Mouse (Mus musculus): ENCODE data around the gene Arhgap22. TPM values are rescaled to one million over a fixed set of nuclear protein-coding genes. Genes with fewer than 3 reads are reported as not detected.

Gene Arhgap22
- polyA plus RNA-seq, 1 experiment = 8.4 TPM

GRCm38 (mm10) chr14:33313624-33314023 is 99.8 kb downstream of the Arhgap22 start:
- H3K4me1 ChIP-seq (ENCODE audit: control insufficient read depth, insufficient read depth, low read length) = no peaks in the 10 kb centered on the region
- DNase-seq = peak; percentile 63 to 65
- TF ChIP-seq POLR2A (IDR thresholded peaks at IDR 0.05; ENCODE audit: borderline replicate concordance, insufficient read depth, low read length) (no peak), CTCF (IDR thresholded peaks at IDR 0.05; ENCODE audit: borderline replicate concordance, insufficient read depth, low read depth, low read length) (peak; percentile 95)
- H3K27ac ChIP-seq (ENCODE audit: insufficient read depth, low read length) = no peak overlapping the region
- H3K4me3 ChIP-seq (replicated peaks; ENCODE audit: insufficient read depth, low read depth, low read length) = no peak overlapping the region
- 3% methylated on average over 4 of the region's 4 CpGs for WGBS
- no peaks in the 10 kb centered on the region for H3K27me3 ChIP-seq (ENCODE audit: control insufficient read depth, insufficient read depth, low read length)

- H3K4me3 ChIP-seq (replicated peaks; ENCODE audit: insufficient read depth, low read depth, low read length) = no peak overlapping the region
- no peaks in the 10 kb centered on the region for H3K4me1 ChIP-seq (ENCODE audit: control insufficient read depth, insufficient read depth, low read length)
- no peak for DNase-seq
- 57% methylated on average over 7 of the region's 7 CpGs for WGBS
- no peak overlapping the region for H3K27ac ChIP-seq (ENCODE audit: insufficient read depth, low read length)
- TF ChIP-seq CTCF (IDR thresholded peaks at IDR 0.05; ENCODE audit: borderline replicate concordance, insufficient read depth, low read depth, low read length) = no peak
- TF ChIP-seq POLR2A (IDR thresholded peaks at IDR 0.05; ENCODE audit: borderline replicate concordance, insufficient read depth, low read length) = no peak
- no peaks in the 10 kb centered on the region for H3K27me3 ChIP-seq (ENCODE audit: control insufficient read depth, insufficient read depth, low read length)
These were observed 100.3 kb downstream of the Arhgap22 start for GRCm38 (mm10) chr14:33314160-33314559.

- TF ChIP-seq CTCF (IDR thresholded peaks at IDR 0.05; ENCODE audit: borderline replicate concordance, insufficient read depth, low read depth, low read length) = no peak
- TF ChIP-seq POLR2A (IDR thresholded peaks at IDR 0.05; ENCODE audit: borderline replicate concordance, insufficient read depth, low read length) = no peak
- H3K4me1 ChIP-seq (ENCODE audit: control insufficient read depth, insufficient read depth, low read length) = no peaks in the 10 kb centered on the region
- H3K4me3 ChIP-seq (replicated peaks; ENCODE audit: insufficient read depth, low read depth, low read length) = no peak overlapping the region
- 19% methylated on average over 5 of the region's 5 CpGs for WGBS
- no peaks in the 10 kb centered on the region; the same call in 1 of the 2 replicates for H3K27me3 ChIP-seq (ENCODE audit: control insufficient read depth, insufficient read depth, low read length)
- no peak overlapping the region for H3K27ac ChIP-seq (ENCODE audit: insufficient read depth, low read length)
- DNase-seq = no peak
These were observed 101.3 kb downstream of the Arhgap22 start for GRCm38 (mm10) chr14:33315111-33315510.

GRCm38 (mm10) chr14:33315771-33316170 is 101.9 kb downstream of the Arhgap22 start:
- 42% methylated on average over 4 of the region's 4 CpGs for WGBS
- H3K27ac ChIP-seq (ENCODE audit: insufficient read depth, low read length) = no peak overlapping the region
- no peak for TF ChIP-seq CTCF (IDR thresholded peaks at IDR 0.05; ENCODE audit: borderline replicate concordance, insufficient read depth, low read depth, low read length)
- no peak for TF ChIP-seq POLR2A (IDR thresholded peaks at IDR 0.05; ENCODE audit: borderline replicate concordance, insufficient read depth, low read length)
- H3K4me1 ChIP-seq (ENCODE audit: control insufficient read depth, insufficient read depth, low read length) = no peaks in the 10 kb centered on the region
- no peak overlapping the region for H3K4me3 ChIP-seq (replicated peaks; ENCODE audit: insufficient read depth, low read depth, low read length)
- peaks cover 3% of the 10 kb centered on the region; the same call in 1 of the 2 replicates for H3K27me3 ChIP-seq (ENCODE audit: control insufficient read depth, insufficient read depth, low read length)
- DNase-seq = no peak

GRCm38 (mm10) chr14:33317946-33318345 is 104.1 kb downstream of the Arhgap22 start:
- H3K27ac ChIP-seq (ENCODE audit: insufficient read depth, low read length) = no peak overlapping the region
- TF ChIP-seq CTCF (IDR thresholded peaks at IDR 0.05; ENCODE audit: borderline replicate concordance, insufficient read depth, low read depth, low read length) (no peak), POLR2A (IDR thresholded peaks at IDR 0.05; ENCODE audit: borderline replicate concordance, insufficient read depth, low read length) (no peak)
- H3K4me1 ChIP-seq (ENCODE audit: control insufficient read depth, insufficient read depth, low read length) = no peaks in the 10 kb centered on the region
- H3K27me3 ChIP-seq (ENCODE audit: control insufficient read depth, insufficient read depth, low read length) = peaks cover 3% of the 10 kb centered on the region; the same call in 1 of the 2 replicates
- H3K4me3 ChIP-seq (replicated peaks; ENCODE audit: insufficient read depth, low read depth, low read length) = no peak overlapping the region
- 47% methylated on average over 6 of the region's 6 CpGs for WGBS
- DNase-seq = no peak

GRCm38 (mm10) chr14:33319541-33320521 is 106.0 kb downstream of the Arhgap22 start:
- peak overlapping the region; percentile 23 for H3K4me3 ChIP-seq (replicated peaks; ENCODE audit: insufficient read depth, low read depth, low read length)
- TF ChIP-seq POLR2A (IDR thresholded peaks at IDR 0.05; ENCODE audit: borderline replicate concordance, insufficient read depth, low read length) = no peak
- peak; percentile 46 for TF ChIP-seq CTCF (IDR thresholded peaks at IDR 0.05; ENCODE audit: borderline replicate concordance, insufficient read depth, low read depth, low read length)
- WGBS = under 1% methylated on average over 106 of the region's 106 CpGs
- peak; percentile 33 to 52 for DNase-seq
- peaks cover 3% of the 10 kb centered on the region; the same call in 1 of the 2 replicates for H3K27me3 ChIP-seq (ENCODE audit: control insufficient read depth, insufficient read depth, low read length)
- no peaks in the 10 kb centered on the region for H3K4me1 ChIP-seq (ENCODE audit: control insufficient read depth, insufficient read depth, low read length)
- H3K27ac ChIP-seq (ENCODE audit: insufficient read depth, low read length) = no peak overlapping the region

GRCm38 (mm10) chr14:33320856-33321255 is 107.0 kb downstream of the Arhgap22 start:
- no peak for DNase-seq
- H3K4me1 ChIP-seq (ENCODE audit: control insufficient read depth, insufficient read depth, low read length) = no peaks in the 10 kb centered on the region
- H3K27ac ChIP-seq (ENCODE audit: insufficient read depth, low read length) = no peak overlapping the region
- WGBS = 7% methylated on average over 7 of the region's 7 CpGs
- no peak overlapping the region for H3K4me3 ChIP-seq (replicated peaks; ENCODE audit: insufficient read depth, low read depth, low read length)
- H3K27me3 ChIP-seq (ENCODE audit: control insufficient read depth, insufficient read depth, low read length) = peaks cover 3% of the 10 kb centered on the region; the same call in 1 of the 2 replicates
- no peak for TF ChIP-seq POLR2A (IDR thresholded peaks at IDR 0.05; ENCODE audit: borderline replicate concordance, insufficient read depth, low read length)
- no peak for TF ChIP-seq CTCF (IDR thresholded peaks at IDR 0.05; ENCODE audit: borderline replicate concordance, insufficient read depth, low read depth, low read length)

Data from cerebellum, adult 2 months (tissue).